ENCODE assay signal across 23 mouse cellular contexts in the genomic region with DNA sequence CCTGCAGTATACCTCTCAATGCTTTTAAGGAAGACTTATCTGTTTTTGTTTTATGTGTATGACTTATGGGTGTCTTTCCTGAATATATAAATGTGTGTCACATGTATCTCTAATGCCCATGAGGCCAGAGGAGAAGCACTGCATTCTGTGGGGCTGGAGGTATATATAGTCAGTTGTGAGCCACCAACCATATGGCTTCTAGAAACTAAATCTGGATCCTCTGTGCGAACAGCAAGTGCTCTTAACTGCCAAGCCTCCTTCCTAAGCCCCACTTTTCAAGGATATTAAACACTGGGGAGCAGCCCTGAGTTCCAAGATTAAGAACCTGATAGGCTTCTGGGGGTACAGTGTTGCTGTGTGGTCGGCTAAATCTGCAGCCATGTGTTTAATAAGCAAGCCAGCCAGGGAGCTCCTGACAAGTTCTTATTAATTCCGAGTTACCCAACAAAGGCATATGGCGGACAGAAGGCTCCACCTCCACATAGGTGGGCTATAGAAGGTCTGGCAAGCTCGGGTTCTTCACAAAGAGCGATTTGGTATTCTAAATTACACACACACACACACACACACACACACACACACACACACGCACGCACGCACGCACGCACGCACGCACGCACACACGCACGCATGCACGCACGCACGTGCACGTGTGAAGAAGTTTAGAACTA. TPM values are rescaled to one million over a fixed set of nuclear protein-coding genes. Genes with fewer than 3 reads are reported as not detected.
DNase-seq lines count a peak whose midpoint lies in the region; ATAC-seq and TF ChIP-seq lines count a peak whose summit lies in the region.
"Had no signal": no experiment of that assay in that cellular context is flagged by ENCODE, and none has a peak within 500 bp of the region (broad histone marks: within the 10 kb centered on the region; RNA-seq: fewer than 3 reads in every experiment).

No protein-coding gene starts in this region.

- no peaks in the 10 kb centered on the region for H3K79me2 ChIP-seq in heart, adult 2 months (replicated peaks; ENCODE audit: control insufficient read depth, insufficient read depth, low read length)

- H3K4me1 ChIP-seq in heart, adult 2 months (ENCODE audit: control insufficient read depth, insufficient read depth, low read length) = no peaks in the 10 kb centered on the region
- H3K4me1 ChIP-seq in hindbrain, postnatal 0 days (ENCODE audit: insufficient read depth, low read length) = no peaks in the 10 kb centered on the region
- H3K4me1 ChIP-seq: forebrain, embryonic 12.5 days; heart, embryonic 15.5 days; hindbrain, embryonic 10.5 days; midbrain, embryonic 10.5 days had no signal

- WGBS in heart, adult 2 months = 89% methylated on average over 20 of the region's 20 CpGs
- WGBS in hindbrain, postnatal 0 days = 79% methylated on average over 20 of the region's 20 CpGs

- H3K27me3 ChIP-seq in heart, adult 2 months (ENCODE audit: control insufficient read depth, insufficient read depth, low read length) = no peaks in the 10 kb centered on the region
- H3K27me3 ChIP-seq in hindbrain, postnatal 0 days (ENCODE audit: insufficient read depth, low read length) = no peaks in the 10 kb centered on the region
- H3K27me3 ChIP-seq: forebrain, embryonic 12.5 days; heart, embryonic 15.5 days had no signal

- intact Hi-C loops in heart, adult 2 months (cut with DNase I) = no loop called here

- ATAC-seq in hindbrain, postnatal 0 days = no peak
- ATAC-seq: inflammation-experienced regulatory T-cells, adult 6 months had no signal

- no peak for TF ChIP-seq EP300 in heart, adult 2 months (IDR thresholded peaks at IDR 0.05; ENCODE audit: insufficient read depth, low read depth, low read length)

- no peak for TF ChIP-seq POLR2A in heart, adult 2 months (IDR thresholded peaks at IDR 0.05; ENCODE audit: insufficient read depth, low read depth, low read length)

- no peak for TF ChIP-seq CTCF in heart, adult 2 months (IDR thresholded peaks at IDR 0.05)
- TF ChIP-seq CTCF in hindbrain, postnatal 0 days (IDR thresholded peaks at IDR 0.05; ENCODE audit: low read depth) = no peak

- H3K27ac ChIP-seq in heart, adult 2 months = no peak overlapping the region
- no peak overlapping the region for H3K27ac ChIP-seq in hindbrain, postnatal 0 days
- H3K27ac ChIP-seq: forebrain, embryonic 12.5 days; heart, embryonic 15.5 days; hindbrain, embryonic 10.5 days; midbrain, embryonic 10.5 days had no signal

- H3K9ac ChIP-seq in heart, adult 2 months (ENCODE audit: low read depth, low read length) = no peak overlapping the region
- no peak overlapping the region for H3K9ac ChIP-seq in hindbrain, postnatal 0 days (replicated peaks; ENCODE audit: low read length)
- H3K9ac ChIP-seq: forebrain, embryonic 12.5 days; heart, embryonic 15.5 days had no signal

- no peak overlapping the region for H3K4me3 ChIP-seq in heart, adult 2 months
- H3K4me3 ChIP-seq in hindbrain, postnatal 0 days (ENCODE audit: low read length) = no peak overlapping the region
- H3K4me3 ChIP-seq: forebrain, embryonic 12.5 days; heart, embryonic 15.5 days; hindbrain, embryonic 10.5 days; midbrain, embryonic 10.5 days had no signal

- H3K9me3 ChIP-seq in hindbrain, postnatal 0 days (ENCODE audit: low read length) = no peaks in the 10 kb centered on the region
- H3K9me3 ChIP-seq: forebrain, embryonic 12.5 days; heart, embryonic 15.5 days; hindbrain, embryonic 10.5 days; midbrain, embryonic 10.5 days had no signal

- H3K36me3 ChIP-seq in heart, adult 2 months (ENCODE audit: control insufficient read depth, insufficient read depth, low read length) = no peaks in the 10 kb centered on the region
- no peaks in the 10 kb centered on the region for H3K36me3 ChIP-seq in hindbrain, postnatal 0 days (ENCODE audit: insufficient read depth, low read length)
- H3K36me3 ChIP-seq: forebrain, embryonic 12.5 days; heart, embryonic 15.5 days; hindbrain, embryonic 10.5 days; midbrain, embryonic 10.5 days had no signal

- peak; percentile 81 for DNase-seq in heart, adult 11 months
- DNase-seq in heart, adult 2 months = no peak
- DNase-seq in brain, adult 2 months (ENCODE audit: low read depth, low spot score) = peak; percentile 77
- DNase-seq in layer of hippocampus, postnatal 25 days (ENCODE audit: extremely low spot score in 1 of 2, low spot score in 1 of 2) = peak; percentile 14 to 16
- peak; percentile 26 to 58 for DNase-seq in right cerebral cortex, adult 2 months (ENCODE audit: low spot score in 2 of 2)
- DNase-seq in hindbrain, postnatal 0 days (ENCODE audit: low spot score) = no peak
- DNase-seq in ovary, postnatal 14 days (ENCODE audit: low spot score) = no peak
- DNase-seq in adrenal gland, adult 8-10 months = no peak
- DNase-seq: cerebellum, adult 11 months; cerebellum, postnatal 25 days; heart, adult 18-20 months; kidney, adult 9 months; kidney, postnatal 4 days; liver; lung, adult 18-20 months; lung, postnatal 4 days; thymus, postnatal 25 days had no signal

- H3K4me2 ChIP-seq in hindbrain, postnatal 0 days (ENCODE audit: low read depth, low read length) = no peak overlapping the region
- H3K4me2 ChIP-seq: forebrain, embryonic 12.5 days; heart, embryonic 15.5 days had no signal

RNA-seq across cellular contexts. Expression of a gene that starts 12.5 kb away (rescaled TPM):
- under 1 TPM; 0.18 TPM for total RNA-seq in heart, adult 2 months (2021)
- 0.12 and 0.64 TPM in 2 replicates for polyA plus RNA-seq in heart, adult 2 months (2012; rRNA removed)
- under 1 TPM in 1 of 2 experiments, not detected in 1; 0.12 TPM for total RNA-seq in layer of hippocampus, postnatal 25 days (2021)
- total RNA-seq in hindbrain, postnatal 0 days (2014; rRNA removed) = 0.25 and 0.42 TPM in 2 replicates
- 0.33 and 0.47 TPM in 2 replicates for polyA plus RNA-seq in hindbrain, postnatal 0 days (2015; fragmentation: Nextera tagmentation; extraction: Ambion mirVana)
- under 1 TPM in 1 of 4 experiments, not detected in 3; 0.09 TPM for total RNA-seq in adrenal gland, adult 8-10 months (2022)
- total RNA-seq: MEL had no signal

RNA-seq across cellular contexts. Expression of a gene that starts 25.9 kb away (rescaled TPM):
- total RNA-seq in heart, adult 2 months (2021) = 10 to 100 TPM; 16.6 to 17.5 TPM
- polyA plus RNA-seq in heart, adult 2 months (2012; rRNA removed) = 9.7 and 13.3 TPM in 2 replicates
- total RNA-seq in layer of hippocampus, postnatal 25 days (2021) = 1 to 10 TPM; 2.9 to 4.0 TPM
- total RNA-seq in hindbrain, postnatal 0 days (2014; rRNA removed) = 10.9 and 16.1 TPM in 2 replicates
- polyA plus RNA-seq in hindbrain, postnatal 0 days (2015; fragmentation: Nextera tagmentation; extraction: Ambion mirVana) = 5.4 and 6.1 TPM in 2 replicates
- total RNA-seq in adrenal gland, adult 8-10 months (2022) = 10 to 100 TPM; 11.8 to 20.1 (median 17.1) TPM
- total RNA-seq: MEL had no signal

Comparison
In these comparisons a context has a peak if more than half of its experiments do, and no peak if none do; other contexts are left out.
1. DNase-seq: peak in heart, adult 11 months (single experiment), brain, adult 2 months (single experiment), layer of hippocampus, postnatal 25 days (2 of 2) and right cerebral cortex, adult 2 months (2 of 2); none in heart, adult 2 months (0 of 2), hindbrain, postnatal 0 days (single experiment), ovary, postnatal 14 days (single experiment) and adrenal gland, adult 8-10 months (single experiment).